Mouse (Mus musculus): ENCODE results near the gene Efcab9. TPM values are rescaled to one million over a fixed set of nuclear protein-coding genes. Genes with fewer than 3 reads are reported as not detected.

Efcab9 gene
- polyA plus RNA-seq (2011; ENCODE audit: insufficient read depth, insufficient read length, low read depth, missing spikeins): not detected in 2 replicates

- H3K36me3 ChIP-seq (ENCODE audit: control insufficient read depth, insufficient read depth, low read length, poor library complexity, severe bottlenecking): no peaks in the 10 kb centered on the region
- no peak within 1 kb of the TSS for H3K27ac ChIP-seq (ENCODE audit: insufficient read depth, low read length)
- H3K4me1 ChIP-seq (ENCODE audit: control insufficient read depth, insufficient read depth, low read length): no peaks in the 10 kb centered on the region
- peak within 1 kb of the TSS; percentile 85 for H3K9ac ChIP-seq (ENCODE audit: low read depth, poor library complexity, severe bottlenecking)
- peaks cover 3% of the 10 kb centered on the region; the same call in 1 of the 2 replicates for H3K27me3 ChIP-seq (ENCODE audit: control insufficient read depth, insufficient read depth, low read length, poor library complexity, severe bottlenecking)
- H3K9me3 ChIP-seq (replicated peaks; ENCODE audit: control insufficient read depth, insufficient read depth, low read length, poor library complexity, severe bottlenecking): no peaks in the 10 kb centered on the region
- TF ChIP-seq EP300 (IDR thresholded peaks at IDR 0.05; ENCODE audit: insufficient read depth, low read depth, low read length): no peak
- no peak for TF ChIP-seq CTCF (IDR thresholded peaks at IDR 0.05; ENCODE audit: low read depth, low read length)
- no peak for TF ChIP-seq POLR2A (IDR thresholded peaks at IDR 0.05; ENCODE audit: insufficient read depth, low read length)
- H3K4me3 ChIP-seq (ENCODE audit: low read depth, low read length): peak within 1 kb of the TSS; percentile 69
Measured at GRCm38 (mm10) chr11:32531871-32532764, at the start of gene Efcab9. Efcab9 (minus strand) TSS chr11:32532081.

GRCm38 (mm10) chr11:32581031-32581430, 49.1 kb upstream of the Efcab9 start:
- H3K27me3 ChIP-seq (ENCODE audit: control insufficient read depth, insufficient read depth, low read length, poor library complexity, severe bottlenecking): no peaks in the 10 kb centered on the region
- H3K9me3 ChIP-seq (replicated peaks; ENCODE audit: control insufficient read depth, insufficient read depth, low read length, poor library complexity, severe bottlenecking): no peaks in the 10 kb centered on the region
- H3K9ac ChIP-seq (ENCODE audit: low read depth, poor library complexity, severe bottlenecking): no peak overlapping the region
- TF ChIP-seq EP300 (IDR thresholded peaks at IDR 0.05; ENCODE audit: insufficient read depth, low read depth, low read length): no peak
- TF ChIP-seq POLR2A (IDR thresholded peaks at IDR 0.05; ENCODE audit: insufficient read depth, low read length): no peak
- TF ChIP-seq CTCF (IDR thresholded peaks at IDR 0.05; ENCODE audit: low read depth, low read length): no peak
- H3K4me1 ChIP-seq (ENCODE audit: control insufficient read depth, insufficient read depth, low read length): no peaks in the 10 kb centered on the region
- no peak overlapping the region for H3K4me3 ChIP-seq (ENCODE audit: low read depth, low read length)
- H3K36me3 ChIP-seq (ENCODE audit: control insufficient read depth, insufficient read depth, low read length, poor library complexity, severe bottlenecking): no peaks in the 10 kb centered on the region
- H3K27ac ChIP-seq (ENCODE audit: insufficient read depth, low read length): no peak overlapping the region

GRCm38 (mm10) chr11:32580305-32580947, 48.5 kb upstream of the Efcab9 start:
- Histone ChIP-seq H3K36me3 (ENCODE audit: control insufficient read depth, insufficient read depth, low read length, poor library complexity, severe bottlenecking) (no peaks in the 10 kb centered on the region), H3K4me1 (ENCODE audit: control insufficient read depth, insufficient read depth, low read length) (no peaks in the 10 kb centered on the region), H3K9ac (ENCODE audit: low read depth, poor library complexity, severe bottlenecking) (no peak overlapping the region), H3K4me3 (ENCODE audit: low read depth, low read length) (peak overlapping the region; percentile 55), H3K9me3 (replicated peaks; ENCODE audit: control insufficient read depth, insufficient read depth, low read length, poor library complexity, severe bottlenecking) (no peaks in the 10 kb centered on the region), H3K27me3 (ENCODE audit: control insufficient read depth, insufficient read depth, low read length, poor library complexity, severe bottlenecking) (no peaks in the 10 kb centered on the region), H3K27ac (ENCODE audit: insufficient read depth, low read length) (no peak overlapping the region)
- TF ChIP-seq POLR2A (IDR thresholded peaks at IDR 0.05; ENCODE audit: insufficient read depth, low read length) (no peak), EP300 (IDR thresholded peaks at IDR 0.05; ENCODE audit: insufficient read depth, low read depth, low read length) (no peak), CTCF (IDR thresholded peaks at IDR 0.05; ENCODE audit: low read depth, low read length) (no peak)

- TF ChIP-seq EP300 (IDR thresholded peaks at IDR 0.05; ENCODE audit: insufficient read depth, low read depth, low read length) (no peak), CTCF (IDR thresholded peaks at IDR 0.05; ENCODE audit: low read depth, low read length) (no peak), POLR2A (IDR thresholded peaks at IDR 0.05; ENCODE audit: insufficient read depth, low read length) (no peak)
- Histone ChIP-seq H3K4me3 (ENCODE audit: low read depth, low read length) (no peak overlapping the region), H3K27ac (ENCODE audit: insufficient read depth, low read length) (no peak overlapping the region)
Measured at GRCm38 (mm10) chr11:32576760-32577050, 44.8 kb upstream of the Efcab9 start.

DNA sequence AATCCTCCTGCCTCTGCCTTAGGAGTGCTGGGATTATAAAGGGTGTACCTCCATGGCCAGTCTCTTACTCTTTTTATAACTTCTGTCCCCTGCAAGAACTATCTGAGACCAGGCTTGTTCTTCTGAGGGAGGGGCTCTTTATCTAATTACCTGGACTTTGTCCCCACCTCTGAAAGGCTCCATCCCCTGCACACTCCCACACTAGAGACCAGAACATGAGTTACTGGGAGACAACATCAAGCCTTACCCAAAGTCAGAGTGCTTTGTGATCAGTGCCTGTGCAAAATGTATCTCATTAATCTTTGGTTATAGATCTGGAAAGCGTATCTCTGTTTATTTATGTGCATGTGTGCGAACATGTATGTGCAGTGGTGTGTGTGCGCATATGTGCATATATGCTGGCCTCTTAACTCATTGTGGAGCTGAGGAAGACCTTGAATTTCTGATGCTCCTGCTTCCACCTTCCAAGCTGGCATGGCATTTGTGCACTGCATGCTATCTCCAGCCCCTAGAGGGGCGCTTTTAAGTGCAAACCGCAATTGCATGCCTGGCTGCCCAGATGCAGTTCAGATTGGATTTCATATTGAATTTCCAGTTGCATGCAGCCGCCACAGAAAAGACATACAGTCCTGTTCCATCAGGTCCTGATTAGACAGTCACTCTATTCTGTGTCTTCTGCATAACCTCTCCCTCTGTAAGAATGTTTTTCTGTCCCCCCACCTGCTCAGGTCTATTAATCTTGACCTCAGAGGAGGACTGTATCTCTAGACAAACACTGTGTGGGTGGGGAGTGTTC, 44.3 kb upstream of the Efcab9 start:
- TF ChIP-seq EP300 (IDR thresholded peaks at IDR 0.05; ENCODE audit: insufficient read depth, low read depth, low read length): no peak
- no peak for TF ChIP-seq CTCF (IDR thresholded peaks at IDR 0.05; ENCODE audit: low read depth, low read length)
- TF ChIP-seq POLR2A (IDR thresholded peaks at IDR 0.05; ENCODE audit: insufficient read depth, low read length): no peak
- Histone ChIP-seq H3K9ac (ENCODE audit: low read depth, poor library complexity, severe bottlenecking) (no peak overlapping the region), H3K27me3 (ENCODE audit: control insufficient read depth, insufficient read depth, low read length, poor library complexity, severe bottlenecking) (no peaks in the 10 kb centered on the region), H3K27ac (ENCODE audit: insufficient read depth, low read length) (no peak overlapping the region), H3K36me3 (ENCODE audit: control insufficient read depth, insufficient read depth, low read length, poor library complexity, severe bottlenecking) (no peaks in the 10 kb centered on the region), H3K4me3 (ENCODE audit: low read depth, low read length) (no peak overlapping the region), H3K4me1 (ENCODE audit: control insufficient read depth, insufficient read depth, low read length) (no peaks in the 10 kb centered on the region), H3K9me3 (replicated peaks; ENCODE audit: control insufficient read depth, insufficient read depth, low read length, poor library complexity, severe bottlenecking) (no peaks in the 10 kb centered on the region)

More at GRCm38 (mm10) chr11:32576760-32577050, 44.8 kb upstream of the Efcab9 start:
- H3K27me3 ChIP-seq (ENCODE audit: control insufficient read depth, insufficient read depth, low read length, poor library complexity, severe bottlenecking): no peaks in the 10 kb centered on the region
- H3K4me1 ChIP-seq (ENCODE audit: control insufficient read depth, insufficient read depth, low read length): no peaks in the 10 kb centered on the region
- no peaks in the 10 kb centered on the region for H3K36me3 ChIP-seq (ENCODE audit: control insufficient read depth, insufficient read depth, low read length, poor library complexity, severe bottlenecking)
- H3K9me3 ChIP-seq (replicated peaks; ENCODE audit: control insufficient read depth, insufficient read depth, low read length, poor library complexity, severe bottlenecking): no peaks in the 10 kb centered on the region
- no peak overlapping the region for H3K9ac ChIP-seq (ENCODE audit: low read depth, poor library complexity, severe bottlenecking)

All from ES-Bruce4 (cell line).